Mouse (Mus musculus) brain, embryonic 14.5 days (tissue): ENCODE measurements around the gene Sec1. TPM values are rescaled to one million over a fixed set of nuclear protein-coding genes. Genes with fewer than 3 reads are reported as not detected.
A peak's percentile ranks its signal among the peaks of the same experiment; 100 is the strongest.

Experiments used
- DNase-seq: peaks from one replicate; pipeline ENCODE4 v3.0.0-alpha.2; 2011; ENCODE audit warnings: low read depth
- CTCF ChIP-seq: fragments of 200-500 bp; IDR thresholded peaks from 2 replicates; pipeline ENCODE4 v1.5.1; 2012; ENCODE audit warnings: inconsistent platforms, mild to moderate bottlenecking, moderate library complexity, borderline replicate concordance; ENCODE audit not compliant: insufficient read depth, insufficient read length; ENCODE audit errors: extremely low read depth
- POLR2A ChIP-seq: fragments of 200-500 bp; IDR thresholded peaks from 2 replicates; pipeline ENCODE4 v1.6.1; 2012; ENCODE audit warnings: mild to moderate bottlenecking, inconsistent platforms, borderline replicate concordance; ENCODE audit not compliant: poor library complexity, insufficient read depth, insufficient read length, severe bottlenecking; ENCODE audit errors: extremely low read depth
- polyA plus RNA-seq: library from polyadenylated mRNA; depleted of rRNA; stranded (reverse); fragments of >200 nt; gene quantifications from 2 replicates; pipeline ENCODE4 v1.2.3, GENCODE M21; 2012; rRNA removed

Gene Sec1
- polyA plus RNA-seq, 1 experiment, result 0.66 TPM

DNA sequence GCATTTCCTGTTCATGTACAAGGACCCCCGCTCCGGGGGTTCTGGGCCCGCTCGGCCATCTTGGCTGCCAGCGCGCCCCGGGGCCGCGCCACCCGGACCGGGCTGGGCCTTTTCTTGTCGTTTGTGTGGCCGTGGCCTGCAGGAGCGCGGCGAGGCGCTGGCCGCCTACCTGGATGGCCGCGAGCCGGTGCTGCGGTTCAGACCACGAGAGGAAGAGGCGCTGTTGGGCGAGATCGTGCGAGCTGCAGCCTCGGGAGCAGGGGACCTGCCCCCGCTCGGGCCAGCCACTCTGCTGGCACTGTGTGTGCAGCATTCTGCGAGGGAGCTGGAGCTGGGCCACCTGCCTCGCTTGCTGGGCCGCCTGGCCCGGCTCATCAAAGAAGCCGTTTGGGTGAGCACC is 61.7 kb downstream of the Sec1 start:
- DNase-seq, result peak; percentile 37
- TF ChIP-seq CTCF (0 out of 2 replicates have a peak, but pooled peaks have one; percentile 4), POLR2A (no peak)

- no peak for TF ChIP-seq POLR2A
- peak; percentile 31 for DNase-seq
Observed at GRCm38 (mm10) chr7:45630064-45630907, 63.9 kb downstream of the Sec1 start.

GRCm38 (mm10) chr7:45628364-45629294 is 65.6 kb downstream of the Sec1 start:
- TF ChIP-seq POLR2A (peak; percentile 79), CTCF (peak; percentile 91)
- DNase-seq, result peak; percentile 93

Other genes with a start within 250 kb of the Sec1 start
- gene Ftl1, start 234.5 kb downstream of the Sec1 start, polyA plus RNA-seq, result 2,346 and 2,481 TPM in 2 replicates
- gene Bax, start 227.5 kb downstream of the Sec1 start, polyA plus RNA-seq, result 168 and 237 TPM in 2 replicates
- 0.11 and 0.18 TPM in 2 replicates for gene Tulp2, start 212.5 kb downstream of the Sec1 start, polyA plus RNA-seq
- 0.30 TPM in 1 of 2 replicates, not detected in the other for gene Gm45808, start 207.6 kb downstream of the Sec1 start, polyA plus RNA-seq
- 2.0 and 2.8 TPM in 2 replicates for gene Dhdh, start 205.6 kb downstream of the Sec1 start, polyA plus RNA-seq
- gene Nucb1, start 184.0 kb downstream of the Sec1 start, polyA plus RNA-seq, result 92.0 and 111 TPM in 2 replicates
- 13.5 and 14.5 TPM in 2 replicates for gene Ppp1r15a, start 168.1 kb downstream of the Sec1 start, polyA plus RNA-seq
- 1.7 and 3.6 TPM in 2 replicates for gene Plekha4, start 168.1 kb downstream of the Sec1 start, polyA plus RNA-seq
- 0.25 and 0.44 TPM in 2 replicates for gene Hsd17b14, start 139.5 kb downstream of the Sec1 start, polyA plus RNA-seq
- gene Bcat2, start 124.2 kb downstream of the Sec1 start, polyA plus RNA-seq, result 29.5 and 40.2 TPM in 2 replicates
- gene Fgf21, start 78.9 kb downstream of the Sec1 start, polyA plus RNA-seq, result 0.13 TPM in 1 of 2 replicates, not detected in the other
- gene Fut1, start 77.1 kb downstream of the Sec1 start, polyA plus RNA-seq, result 0.06 and 0.14 TPM in 2 replicates
- 0.13 and 0.16 TPM in 2 replicates for gene Izumo1, start 72.6 kb downstream of the Sec1 start, polyA plus RNA-seq
- gene Rasip1, start 66.9 kb downstream of the Sec1 start, polyA plus RNA-seq, result 11.6 and 17.6 TPM in 2 replicates
- 3.2 and 4.0 TPM in 2 replicates for gene Mamstr, start 54.4 kb downstream of the Sec1 start, polyA plus RNA-seq
- 0.10 and 0.16 TPM in 2 replicates for gene Fut2, start 28.0 kb downstream of the Sec1 start, polyA plus RNA-seq
- gene Ntn5, start 10.4 kb downstream of the Sec1 start, polyA plus RNA-seq, result 0.64 and 2.1 TPM in 2 replicates
- gene Car11, start 5.4 kb upstream of the Sec1 start, polyA plus RNA-seq, result 81.4 and 108 TPM in 2 replicates
- gene Dbp, start 10.7 kb upstream of the Sec1 start, polyA plus RNA-seq, result 7.6 and 8.4 TPM in 2 replicates
- 640 and 749 TPM in 2 replicates for gene Rpl18, start 21.1 kb upstream of the Sec1 start, polyA plus RNA-seq
- gene Sphk2, start 23.6 kb upstream of the Sec1 start, polyA plus RNA-seq, result 33.0 and 39.8 TPM in 2 replicates
- 0.68 and 0.83 TPM in 2 replicates for gene Fam83e, start 26.8 kb upstream of the Sec1 start, polyA plus RNA-seq
- not detected in 2 replicates for gene Spaca4, start 31.4 kb upstream of the Sec1 start, polyA plus RNA-seq
- gene Lmtk3, start 89.3 kb upstream of the Sec1 start, polyA plus RNA-seq, result 328 and 336 TPM in 2 replicates
- gene Sult2b1, start 90.3 kb upstream of the Sec1 start, polyA plus RNA-seq, result 2.0 and 2.3 TPM in 2 replicates
- 246 and 277 TPM in 2 replicates for gene Cyth2, start 120.2 kb upstream of the Sec1 start, polyA plus RNA-seq
- gene Kcnj14, start 130.4 kb upstream of the Sec1 start, polyA plus RNA-seq, result 1.3 and 1.9 TPM in 2 replicates
- gene Grwd1, start 136.5 kb upstream of the Sec1 start, polyA plus RNA-seq, result 23.4 and 25.5 TPM in 2 replicates
- 197 and 238 TPM in 2 replicates for gene Kdelr1, start 178.4 kb upstream of the Sec1 start, polyA plus RNA-seq
- gene Grin2d, start 184.0 kb upstream of the Sec1 start, polyA plus RNA-seq, result 13.2 and 31.1 TPM in 2 replicates
- 0.30 and 0.41 TPM in 2 replicates for gene Syngr4, start 202.3 kb upstream of the Sec1 start, polyA plus RNA-seq
- gene Tmem143, start 202.5 kb upstream of the Sec1 start, polyA plus RNA-seq, result 19.1 and 23.3 TPM in 2 replicates
- 27.7 and 27.8 TPM in 2 replicates for gene Emp3, start 227.0 kb upstream of the Sec1 start, polyA plus RNA-seq
- gene Ccdc114, start 229.7 kb upstream of the Sec1 start, polyA plus RNA-seq, result 5.8 and 7.6 TPM in 2 replicates